Mouse (Mus musculus): ENCODE measurements at regions not wholly inside any gene's neighbourhood (a gene's known extent, or its start where the extent isn't known, plus 50 kb on each side); places are given as distances from the start of the nearest gene placed in this dataset.

DNA sequence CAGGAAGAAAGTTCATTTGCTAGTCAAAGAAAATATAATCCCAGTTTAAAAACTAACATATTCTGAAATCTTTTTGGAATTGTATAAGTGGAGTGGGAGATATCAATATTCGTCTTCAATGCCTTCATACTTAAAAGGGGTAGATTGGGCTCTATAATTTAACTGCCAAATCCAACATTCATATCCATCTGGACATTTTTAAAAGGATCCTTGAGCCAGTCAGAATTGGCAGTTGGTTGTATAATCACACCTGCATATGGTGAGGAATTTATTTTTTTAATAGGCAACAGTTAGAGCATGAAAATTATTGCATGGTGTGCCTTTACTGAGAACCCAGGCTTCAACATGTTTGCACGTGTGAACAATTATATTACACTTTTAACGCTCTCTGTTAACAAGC, 419.5 kb upstream of the Cd180 start:
- TF ChIP-seq CTCF (IDR thresholded peaks at IDR 0.05) = no peak
- no peak for TF ChIP-seq EP300 (IDR thresholded peaks at IDR 0.05)
